Mouse (Mus musculus): ENCODE results near the gene Fbxl13. TPM values are rescaled to one million over a fixed set of nuclear protein-coding genes. Genes with fewer than 3 reads are reported as not detected.

The Fbxl13 gene
- polyA plus RNA-seq, 1 experiment from 2014 or later: 0.23 TPM

DNA sequence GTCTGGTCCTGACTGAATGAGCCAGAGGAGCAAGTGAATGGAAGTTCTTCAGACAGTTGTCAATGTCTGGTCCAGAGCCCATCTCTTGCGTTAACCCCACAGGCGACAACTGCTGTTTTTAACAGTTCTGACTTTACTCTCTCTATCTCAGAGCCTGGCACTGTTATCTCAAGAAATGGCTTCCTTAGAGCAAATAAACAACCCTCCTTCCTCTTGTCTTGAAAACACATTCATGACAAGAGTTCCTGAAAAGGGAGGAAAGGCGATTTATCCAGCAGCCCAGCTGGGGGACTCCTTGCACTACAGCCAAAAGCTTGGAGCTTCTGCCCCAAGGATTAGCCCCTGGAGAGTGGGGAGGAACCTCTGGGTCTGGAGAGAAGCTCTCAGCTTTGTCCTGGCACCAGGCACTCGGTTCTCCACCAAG is 117.9 kb downstream of the Fbxl13 start:
- DNase-seq (ENCODE audit: low spot score): no peak

DNA sequence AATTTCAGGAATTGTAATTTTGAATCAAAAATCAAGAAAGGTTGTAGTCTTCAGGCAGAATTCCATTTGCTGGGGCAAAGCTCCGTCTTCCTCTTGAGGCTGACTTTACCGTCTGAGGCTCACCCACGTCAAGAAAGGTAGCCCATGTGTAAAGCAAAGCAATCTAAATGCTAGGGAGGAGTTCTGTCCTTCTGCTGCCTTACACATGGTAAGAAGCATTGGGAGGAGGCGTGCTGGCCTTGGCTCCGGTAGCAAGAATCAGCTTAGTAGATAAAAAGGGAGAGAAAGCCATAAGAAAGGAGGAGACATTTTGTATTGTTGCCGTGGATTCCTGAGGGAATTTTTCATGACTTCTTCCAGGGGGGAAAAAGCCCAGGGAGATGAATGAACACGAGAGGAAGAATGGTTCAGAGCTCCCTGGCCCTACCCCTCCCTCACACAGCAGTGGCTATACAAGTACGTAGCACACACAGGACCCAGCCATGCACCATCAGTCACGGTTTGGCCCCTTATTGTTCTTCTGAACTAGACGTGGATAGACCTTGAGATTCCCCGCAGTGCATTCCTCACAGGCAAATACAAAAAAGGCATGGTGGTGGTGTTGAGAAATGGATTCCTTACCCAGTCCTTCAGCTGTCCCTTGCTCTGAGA is 118.5 kb downstream of the Fbxl13 start:
- DNase-seq (ENCODE audit: low spot score): no peak

DNA sequence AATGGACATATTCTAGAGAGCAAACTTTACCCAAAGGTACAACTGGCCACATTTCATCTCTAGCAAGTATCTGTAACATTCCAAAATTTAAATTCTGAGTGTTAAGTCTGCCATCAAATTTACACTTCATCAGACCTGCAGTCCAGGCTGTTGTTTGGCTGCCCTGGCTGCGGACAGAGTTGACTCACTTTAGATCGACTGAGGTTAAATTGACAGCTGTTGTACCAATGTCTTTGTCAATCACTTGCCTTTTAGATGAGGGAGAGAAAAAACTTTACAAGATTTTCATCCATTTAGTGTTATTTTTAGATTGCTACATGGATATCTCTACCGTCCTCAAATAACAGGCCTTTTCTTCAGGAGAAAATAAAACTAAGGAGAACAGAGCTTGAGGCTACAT is 126.3 kb downstream of the Fbxl13 start:
- DNase-seq (ENCODE audit: low spot score): no peak

DNA sequence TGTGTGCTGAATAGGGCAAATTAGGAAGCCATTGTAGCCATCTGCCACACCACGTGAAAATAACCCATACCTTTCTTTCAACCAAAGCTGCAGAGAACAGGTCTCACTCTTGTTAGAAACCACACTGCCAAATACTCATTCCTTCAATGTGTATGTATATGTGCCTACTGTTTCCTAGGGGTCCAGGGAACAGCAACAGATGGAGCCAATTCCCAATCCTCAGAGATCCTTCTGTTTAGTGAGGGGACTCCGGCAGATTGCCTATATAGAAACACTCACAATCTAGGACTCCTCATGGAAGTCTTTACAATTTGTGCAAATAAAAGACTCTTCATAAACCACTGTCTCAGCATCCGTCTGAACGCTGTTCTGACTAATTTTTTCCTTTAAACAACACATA is 127.2 kb downstream of the Fbxl13 start:
- no peak for DNase-seq (ENCODE audit: low spot score)

DNA sequence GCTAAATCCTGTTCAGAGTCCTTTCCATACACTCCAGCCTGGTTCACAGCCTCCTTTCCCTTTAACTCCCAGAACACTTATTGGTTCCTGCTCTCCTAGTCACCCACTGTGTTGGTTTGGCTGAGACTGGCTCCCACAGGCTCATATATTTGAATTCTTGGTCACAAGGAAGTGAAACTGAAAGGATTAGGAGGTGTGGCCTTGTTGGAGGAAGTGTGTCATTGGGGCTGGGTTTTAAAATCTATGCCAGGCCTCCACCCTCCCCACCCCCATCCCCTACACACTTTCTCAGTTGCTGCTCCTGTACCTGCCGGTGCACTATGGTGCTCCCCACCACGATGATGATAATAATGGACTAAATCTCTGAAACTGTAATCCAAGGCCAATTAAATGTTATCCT is 127.9 kb downstream of the Fbxl13 start:
- DNase-seq (ENCODE audit: low spot score): no peak

DNA sequence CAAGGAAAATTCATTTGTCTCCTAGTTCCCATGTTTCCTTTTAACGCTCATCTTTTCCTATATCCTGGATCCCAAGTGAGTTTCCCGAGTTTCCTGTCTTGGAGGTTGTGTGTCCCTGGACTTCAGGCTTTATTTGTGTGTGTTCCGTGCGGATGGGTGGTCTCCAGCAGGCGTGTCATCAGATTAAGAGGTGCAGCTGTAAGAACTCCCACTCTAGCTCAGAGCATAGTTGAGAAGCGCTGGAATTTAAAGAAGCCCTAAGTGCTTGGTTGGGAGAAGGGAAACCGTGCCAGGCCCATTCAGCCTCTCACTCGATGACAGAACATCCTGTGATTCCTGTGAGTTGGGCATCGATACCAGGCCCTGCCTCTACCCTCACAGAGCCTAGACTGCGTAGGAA is 132.1 kb downstream of the Fbxl13 start:
- no peak for DNase-seq (ENCODE audit: low spot score)

DNA sequence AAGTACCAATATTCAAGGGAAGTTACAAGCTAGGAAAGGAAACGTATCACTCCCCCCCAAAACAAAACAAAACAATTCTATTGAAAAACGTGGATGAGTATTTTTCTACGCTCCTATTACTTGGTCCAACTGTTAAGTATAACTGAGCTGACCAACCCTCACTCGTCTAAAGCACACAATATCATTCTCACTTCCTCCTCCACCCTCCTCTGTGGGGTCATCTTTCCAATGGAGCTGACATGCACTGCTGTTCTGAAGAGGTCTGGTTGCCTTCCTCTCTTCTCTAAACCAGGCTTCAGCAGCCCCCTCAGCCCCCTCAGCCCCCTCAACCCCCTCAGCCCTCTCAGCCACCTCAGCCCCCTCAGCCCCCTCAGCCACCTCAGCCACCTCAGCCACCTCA is 135.6 kb downstream of the Fbxl13 start:
- DNase-seq (ENCODE audit: low spot score): no peak

DNA sequence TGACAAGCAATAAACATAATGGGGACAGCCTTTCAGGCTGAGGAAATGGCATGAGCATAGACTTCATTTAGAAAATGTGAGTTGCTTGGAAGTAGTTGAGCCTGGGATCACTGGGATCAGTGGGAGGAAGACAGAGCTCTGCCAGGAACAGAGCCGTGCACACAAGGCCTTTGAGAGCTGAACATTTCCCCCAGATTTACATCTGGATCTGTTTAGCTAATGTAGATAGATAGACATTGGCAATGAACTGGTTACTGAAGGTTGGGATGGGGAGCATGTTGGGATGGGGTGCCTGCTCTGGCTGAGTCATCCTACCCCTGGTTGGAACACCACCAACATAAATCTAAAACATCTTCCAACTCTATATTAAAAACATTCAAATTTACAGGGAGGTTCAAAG is 138.5 kb downstream of the Fbxl13 start:
- DNase-seq (ENCODE audit: low spot score): no peak

DNA sequence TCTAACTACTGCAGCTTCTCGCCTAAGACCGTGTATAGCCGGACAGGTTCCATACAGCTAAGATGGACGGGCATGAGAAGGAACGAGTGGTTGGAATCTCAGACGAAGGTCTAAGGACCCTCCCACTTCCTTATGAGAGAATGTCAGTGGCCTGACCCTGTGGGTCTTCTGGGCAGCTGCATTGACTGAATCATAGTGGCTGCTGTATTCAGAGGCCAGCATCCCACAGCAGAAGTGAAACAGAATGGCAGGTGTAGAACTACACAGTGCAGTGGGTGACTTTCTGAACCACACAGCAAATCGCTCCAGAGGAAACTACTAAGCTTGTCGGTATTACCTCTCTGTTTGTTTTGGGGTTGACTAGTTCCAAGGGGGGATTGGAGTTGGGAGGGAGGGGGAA is 140.3 kb downstream of the Fbxl13 start:
- no peak for DNase-seq (ENCODE audit: low spot score)

DNA sequence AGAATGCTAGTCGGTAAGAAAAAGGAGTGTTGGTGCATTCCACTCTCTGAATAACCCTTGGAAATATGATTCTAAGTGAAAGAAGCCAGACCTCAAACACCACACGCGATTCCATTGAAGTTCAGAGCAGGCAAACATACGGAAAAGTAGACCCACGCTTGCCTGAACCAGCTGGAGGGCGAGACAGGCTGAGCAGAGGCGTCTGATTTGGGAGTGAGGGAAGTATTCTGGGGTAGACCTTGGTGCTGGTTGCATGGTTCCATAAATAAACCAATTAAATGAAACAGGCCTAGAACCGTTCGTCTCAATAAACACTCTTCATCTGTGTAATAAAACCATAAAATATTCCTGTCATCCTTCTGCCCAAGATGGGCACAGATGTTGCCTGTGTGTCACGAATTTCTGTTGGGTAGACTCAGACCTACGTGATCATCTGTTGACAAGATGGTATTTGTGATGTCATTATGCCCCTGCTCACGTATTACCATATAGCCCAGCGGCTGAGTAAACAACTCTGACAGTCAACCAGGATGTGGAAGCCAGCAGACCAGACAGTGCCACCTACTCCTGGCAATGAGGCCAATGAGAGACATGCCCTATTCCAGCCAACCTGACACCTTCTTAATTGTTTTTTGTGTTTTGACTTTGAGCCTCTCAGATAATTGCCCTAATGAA is 142.4 kb downstream of the Fbxl13 start:
- DNase-seq (ENCODE audit: low spot score): no peak

DNA sequence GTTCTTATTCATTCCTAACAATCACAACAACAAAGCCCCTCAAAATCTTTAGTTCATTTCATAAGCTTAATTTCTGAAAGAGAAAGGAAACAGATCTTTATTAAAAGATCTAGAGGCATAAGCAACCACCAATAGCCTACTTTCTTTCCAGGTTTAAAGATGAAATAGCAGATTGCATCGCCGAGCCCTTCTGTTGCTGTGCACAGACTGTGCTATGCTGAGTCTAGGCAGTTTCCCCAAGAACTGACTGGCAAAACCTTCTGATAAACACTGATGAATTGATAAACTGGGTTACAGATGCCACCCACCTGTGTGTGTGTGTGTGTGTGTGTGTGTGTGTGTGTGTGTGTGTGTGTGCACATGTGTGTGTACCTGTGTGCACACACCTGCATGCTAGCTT is 144.5 kb downstream of the Fbxl13 start:
- DNase-seq (ENCODE audit: low spot score): no peak

DNA sequence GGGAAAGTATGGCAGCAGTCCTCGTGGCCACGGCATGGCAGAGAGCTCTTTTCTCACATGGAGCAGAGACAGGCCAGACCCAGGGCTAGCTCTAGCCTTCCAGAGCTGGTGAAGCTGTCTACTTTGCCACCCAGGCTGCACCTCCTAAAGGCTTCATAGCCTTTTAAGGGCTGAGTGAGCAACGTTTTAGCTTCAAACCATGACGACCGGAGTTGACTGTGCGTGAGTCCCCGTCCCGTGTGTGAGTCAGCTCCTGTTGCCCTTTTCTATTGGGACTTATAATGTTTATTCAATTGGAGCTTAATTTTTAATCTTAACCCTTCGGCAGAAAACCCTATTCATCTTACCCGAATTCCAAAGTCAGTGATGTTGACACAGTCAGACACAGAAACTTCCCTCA is 145.3 kb downstream of the Fbxl13 start:
- DNase-seq (ENCODE audit: low spot score): no peak

DNA sequence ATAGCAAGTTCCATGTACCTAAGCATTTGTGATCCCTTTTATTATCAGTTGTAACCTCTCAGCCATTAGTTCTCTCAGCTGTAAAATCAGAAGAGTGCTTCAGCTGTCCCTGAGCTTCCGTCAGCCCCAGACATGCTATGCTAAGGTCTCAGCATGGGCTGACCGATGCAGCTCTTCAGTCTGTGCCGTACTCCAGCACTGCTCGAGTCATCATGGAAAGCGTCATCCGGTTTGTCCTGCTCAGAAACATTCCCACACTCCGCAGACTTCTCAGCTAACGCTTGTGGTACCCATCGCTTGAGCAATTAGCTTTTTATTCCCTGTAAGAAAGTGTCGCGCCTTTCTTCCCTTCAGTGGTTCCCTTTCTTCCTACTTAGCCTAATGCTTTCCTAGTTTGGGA is 146.5 kb downstream of the Fbxl13 start:
- no peak for DNase-seq (ENCODE audit: low spot score)

DNA sequence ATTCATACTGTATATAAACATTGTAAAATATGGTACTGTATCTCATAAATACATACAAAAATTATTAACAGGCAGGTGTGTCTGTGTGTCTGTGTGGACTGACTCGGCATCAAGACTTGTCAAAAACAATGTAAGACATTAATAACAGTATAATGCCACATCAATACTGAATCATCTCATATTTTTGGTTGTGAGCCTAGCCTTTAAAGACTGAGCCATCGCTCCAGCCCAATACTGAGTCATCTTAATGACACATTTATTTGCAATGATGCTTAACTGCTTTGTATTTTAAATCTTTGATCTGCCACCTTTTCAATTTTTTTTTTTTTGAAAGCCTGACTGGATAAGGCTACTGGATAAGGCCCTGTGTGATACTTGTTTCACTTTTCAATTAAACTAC is 146.9 kb downstream of the Fbxl13 start:
- no peak for DNase-seq (ENCODE audit: low spot score)

DNA sequence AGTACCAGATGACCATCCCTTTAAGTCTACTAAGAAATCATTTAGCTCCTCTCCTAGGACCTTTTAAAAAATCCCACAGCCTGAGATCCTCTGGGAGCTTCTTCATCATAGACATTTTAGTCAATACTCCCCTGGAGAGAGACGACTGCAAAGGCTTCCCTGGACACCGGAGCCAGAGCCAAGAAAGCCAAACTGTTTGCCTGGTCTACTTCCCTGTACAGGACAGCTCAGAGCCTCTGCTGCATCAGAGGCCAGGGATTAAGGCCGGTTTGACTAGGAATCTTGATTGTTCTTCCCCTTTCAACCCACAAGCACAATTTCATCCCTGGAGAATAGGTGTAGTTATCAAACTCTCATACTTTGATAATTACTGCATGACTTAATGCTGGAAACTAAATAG is 148.6 kb downstream of the Fbxl13 start:
- DNase-seq (ENCODE audit: low spot score): no peak

DNA sequence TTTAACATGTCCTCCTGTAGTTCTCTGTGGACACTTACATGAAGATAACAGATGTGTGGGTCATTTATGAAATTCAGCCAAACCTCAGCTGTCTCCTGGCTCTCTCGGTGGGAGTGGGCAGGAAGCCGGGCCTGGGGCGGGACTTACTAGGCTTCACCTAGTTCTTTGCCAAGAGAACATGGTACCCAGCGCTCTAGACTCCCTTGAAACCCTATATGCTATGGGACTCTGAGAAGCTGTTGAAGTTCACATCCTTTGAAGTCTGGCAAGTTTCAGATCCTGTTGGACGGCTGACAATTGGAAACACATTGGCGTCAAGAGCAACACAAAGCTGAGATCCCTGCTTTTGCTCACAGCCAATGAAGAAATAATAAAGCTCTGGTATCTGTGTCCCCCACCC is 149.1 kb downstream of the Fbxl13 start:
- no peak for DNase-seq (ENCODE audit: low spot score)

DNA sequence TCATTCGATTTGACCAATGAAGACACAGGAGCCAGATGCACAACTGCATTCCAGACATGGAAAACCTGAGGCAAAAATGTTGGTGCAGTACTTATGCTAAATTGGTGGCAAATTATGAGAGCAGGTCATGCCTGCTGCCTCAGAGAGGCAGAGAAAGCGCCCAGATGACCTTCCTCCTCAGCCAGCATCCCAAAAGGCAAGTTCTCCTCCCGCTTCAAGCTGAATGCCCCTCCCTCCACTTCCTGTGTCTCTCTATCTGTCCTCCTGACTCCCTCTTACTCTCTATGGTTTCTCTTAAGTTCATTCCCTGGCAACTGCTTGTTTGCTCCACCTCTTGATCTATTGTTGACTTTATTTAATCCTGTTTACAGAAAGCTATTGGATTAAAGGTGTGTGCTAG is 150.7 kb downstream of the Fbxl13 start:
- no peak for DNase-seq (ENCODE audit: low spot score)

DNA sequence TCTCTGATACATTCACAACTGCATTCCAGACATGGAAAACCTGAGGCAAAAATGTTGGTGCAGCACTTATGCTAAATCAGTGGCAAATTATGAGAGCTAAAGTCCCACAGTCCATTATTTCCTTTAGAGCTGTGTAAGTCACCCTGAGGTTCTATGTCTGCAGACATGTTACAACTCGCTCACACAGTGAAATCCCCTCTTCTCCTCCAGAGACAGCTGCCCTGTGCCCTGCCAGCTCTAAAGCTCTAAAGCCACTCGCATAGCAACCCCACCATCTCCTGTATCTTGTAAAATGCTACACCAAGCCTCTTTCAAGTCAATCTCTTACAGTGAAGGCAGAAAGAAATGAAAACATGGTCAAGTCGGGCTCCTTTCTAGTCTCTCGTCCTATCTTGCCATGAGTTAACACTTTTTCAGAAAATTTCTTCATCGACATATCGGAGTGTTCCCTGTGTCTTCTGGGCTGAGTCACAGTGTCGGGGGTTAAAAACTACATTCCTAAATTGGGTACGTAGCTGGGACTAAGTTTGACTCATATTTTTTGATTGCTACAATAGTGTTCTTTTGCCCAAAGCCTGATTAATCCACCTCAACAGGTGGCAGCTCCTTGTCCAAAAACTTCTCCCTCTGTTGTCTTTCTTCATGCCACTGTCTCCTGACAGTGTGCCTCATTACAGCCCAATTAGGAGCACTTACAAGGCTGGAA is 152.0 kb downstream of the Fbxl13 start:
- DNase-seq (ENCODE audit: low spot score): no peak

DNA sequence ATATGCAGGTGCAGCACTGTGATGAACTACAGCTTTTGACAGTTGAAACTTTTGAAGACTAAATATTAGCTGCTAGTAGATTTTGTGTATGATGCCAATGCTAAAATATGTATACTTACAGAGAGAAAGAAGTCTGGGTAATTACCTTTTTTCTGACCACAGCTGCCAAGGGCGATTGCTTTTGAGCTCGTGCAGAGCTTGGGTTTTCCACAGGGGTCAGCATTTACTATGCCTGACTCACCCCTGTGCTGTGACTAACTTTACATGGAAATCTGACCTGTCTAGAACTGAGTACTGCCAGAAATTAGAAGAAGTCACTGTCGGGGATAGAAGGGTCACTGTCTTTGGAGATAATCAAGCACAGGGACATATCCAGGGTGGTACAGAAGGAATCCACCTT is 153.2 kb downstream of the Fbxl13 start:
- no peak for DNase-seq (ENCODE audit: low spot score)

DNA sequence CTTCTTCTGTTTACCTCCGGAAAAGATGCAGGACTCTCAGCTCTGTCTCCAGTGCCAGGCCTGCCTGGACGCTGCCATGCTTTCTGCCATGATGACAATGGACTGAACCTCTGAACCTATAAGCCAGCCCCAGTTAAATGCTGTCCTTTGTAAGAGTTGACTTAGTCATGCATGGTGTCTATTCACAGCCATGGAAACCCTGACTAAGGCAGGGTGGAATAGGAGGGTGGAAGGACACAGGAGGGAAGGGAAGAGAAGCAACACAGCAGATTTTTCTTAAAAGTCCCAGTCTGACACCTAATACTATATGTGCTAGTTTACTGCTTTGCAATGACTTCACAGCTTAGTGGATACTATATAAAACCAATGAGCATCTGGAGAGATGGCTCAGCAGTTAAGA is 154.0 kb downstream of the Fbxl13 start:
- DNase-seq (ENCODE audit: low spot score): no peak

DNA sequence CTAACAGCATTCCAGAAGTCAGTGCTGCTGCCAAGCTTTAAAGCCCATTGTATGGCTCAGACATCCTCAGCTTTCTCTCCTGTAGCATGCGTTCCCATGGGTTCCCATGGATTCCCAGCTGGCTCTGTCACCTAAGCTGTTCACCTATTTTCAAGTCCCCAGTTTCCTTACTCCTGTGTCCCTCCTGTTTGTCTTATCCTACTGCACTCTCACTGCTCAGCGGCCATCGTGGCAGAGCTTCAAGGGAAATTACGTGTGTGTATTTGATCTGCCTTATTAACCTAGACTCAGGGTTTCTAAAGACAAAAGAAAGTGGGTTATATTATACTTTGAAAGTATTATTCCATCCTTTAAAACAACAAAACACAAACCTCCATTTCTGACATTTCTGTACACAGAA is 156.3 kb downstream of the Fbxl13 start:
- DNase-seq (ENCODE audit: low spot score): no peak

DNA sequence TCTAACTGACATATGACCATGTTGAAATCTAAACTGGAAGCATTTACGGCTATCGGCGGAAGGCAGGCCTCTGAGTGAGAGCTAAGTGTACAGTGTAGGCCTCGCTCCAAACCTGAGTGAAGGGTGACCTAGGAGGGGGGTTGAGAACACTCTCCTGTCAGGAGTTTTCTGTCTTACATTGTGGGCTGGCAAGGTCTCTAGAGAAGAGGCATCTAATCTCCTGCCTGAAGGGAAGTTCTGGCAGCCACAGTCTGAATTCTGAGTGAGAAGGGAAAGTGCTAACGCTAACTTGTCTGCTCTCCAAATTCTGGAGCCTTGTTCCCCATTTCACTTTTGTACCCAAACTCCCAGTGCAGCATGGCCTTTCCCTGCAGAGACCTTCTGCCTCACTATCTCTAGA is 156.9 kb downstream of the Fbxl13 start:
- no peak for DNase-seq (ENCODE audit: low spot score)

DNA sequence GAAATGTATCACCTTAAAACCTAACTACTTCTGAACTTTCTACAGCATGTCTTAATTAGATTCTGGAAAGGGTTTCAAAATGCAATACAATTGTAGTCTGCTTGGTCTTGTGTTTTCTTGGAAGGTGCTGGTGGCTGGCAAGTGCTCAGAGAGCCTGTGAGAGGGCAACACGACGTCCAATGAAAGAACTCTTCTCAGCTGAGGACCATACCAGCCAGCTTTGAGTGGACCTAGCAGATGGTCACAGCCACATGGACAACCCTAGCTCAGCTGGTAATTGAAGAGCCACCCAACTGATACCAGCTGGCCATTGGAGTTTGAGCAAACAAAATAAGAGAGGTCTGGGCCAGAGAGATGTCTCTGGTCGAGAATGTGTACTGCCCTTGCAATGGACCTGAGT is 157.7 kb downstream of the Fbxl13 start:
- no peak for DNase-seq (ENCODE audit: low spot score)
